Comparison of ENCODE assay signal across 29 mouse cellular contexts in the genomic region with DNA sequence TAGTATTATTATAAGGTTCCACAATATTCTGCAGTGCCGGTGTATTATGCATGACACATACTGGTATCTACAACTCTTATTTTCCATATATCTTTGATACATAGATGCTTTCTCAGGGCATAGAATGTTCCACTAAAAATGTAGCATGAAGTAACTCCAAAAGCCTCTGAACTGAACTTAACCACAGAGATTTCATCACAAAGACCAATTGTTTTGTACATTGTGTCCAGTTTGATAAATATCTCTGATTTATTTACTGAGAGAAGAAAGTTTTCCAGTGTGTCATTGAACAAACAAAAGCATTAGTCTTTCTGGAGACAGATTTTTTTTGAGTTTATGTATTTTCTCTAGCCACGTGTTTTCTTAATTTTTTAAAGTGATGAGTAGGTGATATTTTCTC. TPM values are rescaled to one million over a fixed set of nuclear protein-coding genes. Genes with fewer than 3 reads are reported as not detected.
"Had no signal": no experiment of that assay in that cellular context is flagged by ENCODE, and none has a peak within 500 bp of the region (broad histone marks: within the 10 kb centered on the region; RNA-seq: fewer than 3 reads in every experiment).

No protein-coding gene starts in this region.

- H3K4me3 ChIP-seq: gastrocnemius, adult 2 months; heart, embryonic 10.5 days; heart, embryonic 12.5 days; hindbrain, embryonic 10.5 days; hindbrain, embryonic 12.5 days; intestine, embryonic 15.5 days; kidney, embryonic 15.5 days; limb, embryonic 13.5 days; limb, embryonic 15.5 days; liver, embryonic 12.5 days had no signal

- H3K36me3 ChIP-seq: heart, embryonic 10.5 days; heart, embryonic 12.5 days; hindbrain, embryonic 10.5 days; hindbrain, embryonic 12.5 days; intestine, embryonic 15.5 days; kidney, embryonic 15.5 days; limb, embryonic 13.5 days; limb, embryonic 15.5 days; liver, embryonic 12.5 days had no signal

- H3K9me3 ChIP-seq: heart, embryonic 10.5 days; heart, embryonic 12.5 days; hindbrain, embryonic 10.5 days; hindbrain, embryonic 12.5 days; intestine, embryonic 15.5 days; kidney, embryonic 15.5 days; limb, embryonic 13.5 days; limb, embryonic 15.5 days; liver, embryonic 12.5 days had no signal

- H3K4me1 ChIP-seq: heart, embryonic 10.5 days; heart, embryonic 12.5 days; hindbrain, embryonic 10.5 days; hindbrain, embryonic 12.5 days; intestine, embryonic 15.5 days; kidney, embryonic 15.5 days; limb, embryonic 13.5 days; limb, embryonic 15.5 days; liver, embryonic 12.5 days had no signal

- ATAC-seq: hindbrain, embryonic 16.5 days; inflammation-experienced regulatory T-cells, adult 6 months; intestine, embryonic 15.5 days; intestine, postnatal 0 days; liver, embryonic 12.5 days had no signal

- H3K27ac ChIP-seq: gastrocnemius, adult 2 months; heart, embryonic 10.5 days; hindbrain, embryonic 10.5 days; hindbrain, embryonic 12.5 days; hindbrain, embryonic 14.5 days; intestine, embryonic 15.5 days; kidney, embryonic 15.5 days; kidney, postnatal 0 days; limb, embryonic 13.5 days; limb, embryonic 15.5 days; liver, embryonic 12.5 days; liver, embryonic 14.5 days had no signal

- DNase-seq: gastrocnemius, adult 2 months; gastrocnemius, postnatal 10 days; gastrocnemius, postnatal 25 days; heart, adult 18-20 months; heart, postnatal 10 days; heart, postnatal 4 days; kidney, adult 2 months; kidney, adult 9 months; kidney, postnatal 14 days; kidney, postnatal 36 days; layer of hippocampus, adult 9-11 months; layer of hippocampus, postnatal 36 days; left cerebral cortex, postnatal 4 days had no signal

- H3K4me2 ChIP-seq: heart, embryonic 12.5 days; hindbrain, embryonic 12.5 days; hindbrain, embryonic 14.5 days; intestine, embryonic 15.5 days; kidney, embryonic 15.5 days; limb, embryonic 13.5 days; limb, embryonic 15.5 days; liver, embryonic 12.5 days had no signal

- H3K27me3 ChIP-seq: heart, embryonic 12.5 days; hindbrain, embryonic 12.5 days; intestine, embryonic 15.5 days; kidney, embryonic 15.5 days; limb, embryonic 13.5 days; limb, embryonic 15.5 days; liver, embryonic 12.5 days had no signal

- H3K9ac ChIP-seq: heart, embryonic 12.5 days; hindbrain, embryonic 12.5 days; hindbrain, embryonic 14.5 days; intestine, embryonic 15.5 days; kidney, embryonic 15.5 days; limb, embryonic 13.5 days; limb, embryonic 15.5 days; liver, embryonic 12.5 days; liver, embryonic 14.5 days had no signal

RNA-seq across cellular contexts. Expression of gene Nox4, which starts 23.1 kb away (rescaled TPM):
- total RNA-seq: granulocyte monocyte progenitor cell, adult 5-6 weeks had no signal
- polyA plus RNA-seq: inflammation-experienced regulatory T-cells, adult 6 months had no signal
